Mouse (Mus musculus): Measurements from ENCODE around the gene Gm29106.
"Not testable (repeated sequence)": the region's sequence is repeated elsewhere in the genome, so short reads cannot be mapped to it uniquely, and the experiment has no call there.

The Gm29106 gene

DNA sequence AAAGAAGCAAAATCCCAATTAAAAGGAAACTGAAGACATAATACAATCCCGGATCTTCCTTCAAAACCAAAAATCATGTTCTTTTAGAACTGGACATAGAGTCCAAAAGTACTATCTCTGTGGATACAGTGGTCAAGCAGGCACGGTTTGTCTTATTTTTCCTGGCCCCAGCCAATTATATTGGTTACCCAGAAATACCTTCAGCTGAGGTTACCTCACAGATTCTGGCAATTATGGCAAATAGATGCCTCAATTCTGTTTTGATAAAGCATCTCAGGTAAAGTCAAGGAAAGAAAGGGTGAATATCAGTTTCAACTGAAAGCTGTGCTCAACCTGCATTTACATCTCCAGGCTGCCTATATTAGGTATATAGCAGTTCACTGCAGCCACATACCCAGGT is at the start of gene Gm29106:
TSS of gene Gm29106 (plus strand) at position 301 of the 400 bp plus-strand sequence.
- not testable (repeated sequence) for DNase-seq (ENCODE audit: low spot score)

DNA sequence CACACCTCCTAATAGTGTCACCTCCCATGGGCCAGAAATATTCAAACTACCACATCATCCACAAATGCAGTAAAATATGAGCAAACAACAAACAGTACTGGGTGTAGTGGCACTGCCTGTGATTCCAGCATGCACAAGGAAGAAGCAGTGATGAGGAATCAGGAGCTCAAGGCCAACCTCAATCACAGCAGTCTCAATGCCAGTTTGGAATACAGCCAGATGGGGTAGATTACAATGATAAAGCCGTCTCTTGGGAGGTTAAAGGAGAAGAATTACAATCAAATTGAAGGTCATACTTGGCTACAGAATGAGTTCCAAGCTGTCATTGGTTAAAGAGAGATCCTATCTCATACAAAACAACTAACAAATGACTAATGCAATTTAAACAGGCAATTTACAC is 52.2 kb downstream of the Gm29106 start:
- no peak for DNase-seq (ENCODE audit: low spot score)

DNA sequence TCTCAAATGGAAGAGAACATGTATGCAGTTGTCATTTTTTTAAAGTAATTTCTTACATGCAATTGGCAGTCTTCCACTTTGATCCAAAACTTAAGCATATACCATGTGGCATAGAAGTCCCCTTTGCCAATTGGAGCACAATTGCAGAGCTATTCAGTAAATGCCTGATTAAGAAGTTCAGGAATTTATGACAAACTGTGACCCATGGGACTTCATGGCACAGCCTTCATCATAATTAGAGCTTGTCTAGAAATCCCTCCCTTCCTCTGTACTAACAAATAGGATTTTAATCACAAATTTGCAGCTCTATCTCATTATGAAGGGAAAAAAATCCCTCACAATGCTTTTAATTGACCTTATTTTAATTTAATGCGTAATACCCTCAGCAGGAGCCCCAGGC is 59.7 kb downstream of the Gm29106 start:
- DNase-seq (ENCODE audit: low spot score) = no peak

All from embryo, embryonic 10 days (tissue).